Mouse (Mus musculus): ENCODE results near the gene Ugt1a6a. TPM values are rescaled to one million over a fixed set of nuclear protein-coding genes. Genes with fewer than 3 reads are reported as not detected.
"Not testable (repeated sequence)": the region's sequence is repeated elsewhere in the genome, so short reads cannot be mapped to it uniquely, and the experiment has no call there.

Ugt1a6a gene
- polyA plus RNA-seq, 1 experiment from 2014 or later: 2.6 TPM

- H3K36me3 ChIP-seq; H3K27me3 ChIP-seq; H3K27ac ChIP-seq (replicated peaks); H3K4me3 ChIP-seq; H3K4me1 ChIP-seq (replicated peaks); H3K9ac ChIP-seq; ATAC-seq (ENCODE audit: low read depth); H3K4me2 ChIP-seq; H3K9me3 ChIP-seq: not testable (repeated sequence)
- WGBS: 84% methylated on average over 2 of the region's 2 CpGs
Observed at GRCm38 (mm10) chr1:88109027-88109557, 25.5 kb upstream of the Ugt1a6a start.

GRCm38 (mm10) chr1:88109604-88110003, 25.0 kb upstream of the Ugt1a6a start:
- H3K4me2 ChIP-seq; H3K27ac ChIP-seq (replicated peaks); H3K9me3 ChIP-seq; H3K4me1 ChIP-seq (replicated peaks); H3K4me3 ChIP-seq; H3K27me3 ChIP-seq; H3K9ac ChIP-seq; H3K36me3 ChIP-seq; ATAC-seq (ENCODE audit: low read depth): not testable (repeated sequence)
- WGBS: 77% methylated on average over 2 of the region's 2 CpGs

GRCm38 (mm10) chr1:88112769-88113168, 21.8 kb upstream of the Ugt1a6a start:
- not testable (repeated sequence) for ATAC-seq (ENCODE audit: low read depth); H3K9ac ChIP-seq; H3K4me3 ChIP-seq; H3K27ac ChIP-seq (replicated peaks); H3K4me2 ChIP-seq; H3K4me1 ChIP-seq (replicated peaks); H3K27me3 ChIP-seq; H3K36me3 ChIP-seq; H3K9me3 ChIP-seq
- WGBS: 94% methylated on average over 6 of the region's 6 CpGs

GRCm38 (mm10) chr1:88120550-88120949, 14.1 kb upstream of the Ugt1a6a start:
- H3K9ac ChIP-seq; H3K4me1 ChIP-seq (replicated peaks); ATAC-seq (ENCODE audit: low read depth); H3K27ac ChIP-seq (replicated peaks); H3K27me3 ChIP-seq; H3K9me3 ChIP-seq; H3K36me3 ChIP-seq; H3K4me2 ChIP-seq; H3K4me3 ChIP-seq: not testable (repeated sequence)
- 14% methylated on average over 4 of the region's 4 CpGs for WGBS

- H3K27me3 ChIP-seq; H3K4me1 ChIP-seq (replicated peaks); H3K4me2 ChIP-seq; H3K4me3 ChIP-seq; H3K36me3 ChIP-seq; ATAC-seq (ENCODE audit: low read depth); H3K9me3 ChIP-seq; H3K9ac ChIP-seq; H3K27ac ChIP-seq (replicated peaks): not testable (repeated sequence)
- WGBS: no CpG with 5 or more reads among the region's 1 CpGs
Observed at GRCm38 (mm10) chr1:88121521-88121920, 13.1 kb upstream of the Ugt1a6a start.

- not testable (repeated sequence) for H3K27me3 ChIP-seq; H3K4me2 ChIP-seq; H3K27ac ChIP-seq (replicated peaks); H3K9ac ChIP-seq; H3K9me3 ChIP-seq; H3K4me1 ChIP-seq (replicated peaks); H3K36me3 ChIP-seq; ATAC-seq (ENCODE audit: low read depth); H3K4me3 ChIP-seq
- 85% methylated on average over 4 of the region's 4 CpGs for WGBS
Observed at GRCm38 (mm10) chr1:88125827-88126360, 8.7 kb upstream of the Ugt1a6a start.

- H3K27ac ChIP-seq (replicated peaks); H3K4me2 ChIP-seq; H3K9me3 ChIP-seq; H3K4me1 ChIP-seq (replicated peaks); H3K36me3 ChIP-seq; H3K4me3 ChIP-seq; ATAC-seq (ENCODE audit: low read depth); H3K9ac ChIP-seq; H3K27me3 ChIP-seq: not testable (repeated sequence)
- WGBS: 95% methylated on average over 2 of the region's 2 CpGs
Observed at GRCm38 (mm10) chr1:88129091-88129490, 5.5 kb upstream of the Ugt1a6a start.

- not testable (repeated sequence) for H3K4me2 ChIP-seq; H3K9me3 ChIP-seq; ATAC-seq (ENCODE audit: low read depth); H3K4me3 ChIP-seq; H3K27me3 ChIP-seq; H3K36me3 ChIP-seq; H3K27ac ChIP-seq (replicated peaks); H3K9ac ChIP-seq
- 87% methylated on average over 1 of the region's 1 CpGs for WGBS
- peaks cover 11% of the 10 kb centered on the region for H3K4me1 ChIP-seq (replicated peaks)
Observed at GRCm38 (mm10) chr1:88130223-88130622, 4.4 kb upstream of the Ugt1a6a start.

- Histone ChIP-seq H3K9me3 (no peaks in the 10 kb centered on the region), H3K4me1 (replicated peaks) (peaks cover 11% of the 10 kb centered on the region), H3K4me2 (no peak overlapping the region), H3K27me3 (no peaks in the 10 kb centered on the region), H3K36me3 (no peaks in the 10 kb centered on the region), H3K4me3 (no peak overlapping the region), H3K27ac (replicated peaks) (peak overlapping the region; percentile 53), H3K9ac (no peak overlapping the region; the same call in 1 of the 2 replicates)
- 52% methylated on average over 3 of the region's 3 CpGs for WGBS
- ATAC-seq (ENCODE audit: low read depth): peak; percentile 43; the same call in 1 of the 2 replicates
Observed at GRCm38 (mm10) chr1:88133908-88134456, 627 bp upstream of the Ugt1a6a start.

GRCm38 (mm10) chr1:88135229-88135904, 758 bp downstream of the Ugt1a6a start:
- H3K27ac ChIP-seq (replicated peaks); H3K9me3 ChIP-seq; H3K9ac ChIP-seq; ATAC-seq (ENCODE audit: low read depth); H3K36me3 ChIP-seq; H3K4me2 ChIP-seq; H3K4me3 ChIP-seq; H3K27me3 ChIP-seq: not testable (repeated sequence)
- WGBS: 88% methylated on average over 6 of the region's 6 CpGs
- H3K4me1 ChIP-seq (replicated peaks): peaks cover 11% of the 10 kb centered on the region

GRCm38 (mm10) chr1:88136646-88137045, 2.0 kb downstream of the Ugt1a6a start:
- no peak for ATAC-seq (ENCODE audit: low read depth)

GRCm38 (mm10) chr1:88137264-88137663, 2.7 kb downstream of the Ugt1a6a start:
- no peaks in the 10 kb centered on the region for H3K36me3 ChIP-seq
- 91% methylated on average over 3 of the region's 3 CpGs for WGBS
- no peak overlapping the region for H3K4me3 ChIP-seq
- ATAC-seq (ENCODE audit: low read depth): no peak
- H3K4me2 ChIP-seq: no peak overlapping the region
- H3K9me3 ChIP-seq: no peaks in the 10 kb centered on the region
- H3K4me1 ChIP-seq (replicated peaks): peaks cover 11% of the 10 kb centered on the region
- H3K9ac ChIP-seq: no peak overlapping the region
- H3K27ac ChIP-seq (replicated peaks): no peak overlapping the region
- no peaks in the 10 kb centered on the region for H3K27me3 ChIP-seq

More at GRCm38 (mm10) chr1:88136646-88137045, 2.0 kb downstream of the Ugt1a6a start:
- Histone ChIP-seq H3K9ac (no peak overlapping the region), H3K36me3 (no peaks in the 10 kb centered on the region), H3K9me3 (no peaks in the 10 kb centered on the region), H3K4me2 (no peak overlapping the region), H3K27me3 (no peaks in the 10 kb centered on the region), H3K4me1 (replicated peaks) (peaks cover 11% of the 10 kb centered on the region), H3K4me3 (no peak overlapping the region), H3K27ac (replicated peaks) (no peak overlapping the region)
- 53% methylated on average over 2 of the region's 2 CpGs for WGBS

All from neural tube, embryonic 13.5 days (tissue).